Mouse (Mus musculus) urinary bladder, postnatal 14 days (tissue): ENCODE results near the gene Slc38a9.

Experiments
- DNase-seq: peaks from one replicate; pipeline ENCODE4 v3.0.0; 2021; ENCODE audit warnings: low spot score

The Slc38a9 gene

DNA sequence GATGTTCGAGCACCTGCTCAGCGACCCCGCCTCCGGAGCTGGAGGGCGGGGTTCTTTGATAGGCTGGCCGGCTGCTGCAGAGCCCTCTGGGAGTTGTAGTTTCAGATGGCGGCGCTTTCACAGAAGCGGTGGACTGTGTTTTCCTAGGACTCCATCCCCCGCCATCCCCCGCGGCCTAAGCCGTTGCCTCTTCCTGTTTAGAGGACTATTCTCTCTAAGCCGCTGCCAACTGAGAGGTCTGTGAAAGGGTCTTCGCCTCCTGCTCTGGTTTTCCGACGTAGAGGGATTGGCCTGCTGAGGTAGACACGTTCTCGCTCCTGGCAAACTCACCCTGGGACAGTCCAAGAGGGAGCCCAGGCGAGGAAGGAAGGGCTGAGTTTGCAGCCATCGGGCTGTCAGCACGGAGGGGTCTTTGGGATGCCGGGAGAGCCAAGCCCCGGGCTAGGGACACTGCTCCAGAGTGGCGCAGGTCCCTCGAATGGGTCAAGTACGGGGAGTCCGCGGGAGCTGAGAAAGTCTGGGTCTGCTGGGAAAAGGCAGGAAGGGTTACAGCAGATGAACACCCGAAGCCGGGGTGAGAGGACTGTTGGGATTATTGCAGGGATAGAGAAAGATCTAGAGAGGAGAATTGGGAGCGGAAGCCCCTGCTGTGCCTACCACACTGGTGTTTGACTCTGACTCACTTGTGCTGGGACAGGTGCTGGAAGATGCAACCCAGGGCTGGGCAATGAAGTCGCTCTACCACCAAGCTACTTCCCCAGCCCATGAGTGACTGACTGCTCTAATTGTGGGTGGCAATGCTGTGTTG lies at the start of gene Slc38a9:
Gene Slc38a9 (plus strand): TSS at position 178 of the 808 bp plus-strand sequence.
- peak; percentile 92 for DNase-seq

DNA sequence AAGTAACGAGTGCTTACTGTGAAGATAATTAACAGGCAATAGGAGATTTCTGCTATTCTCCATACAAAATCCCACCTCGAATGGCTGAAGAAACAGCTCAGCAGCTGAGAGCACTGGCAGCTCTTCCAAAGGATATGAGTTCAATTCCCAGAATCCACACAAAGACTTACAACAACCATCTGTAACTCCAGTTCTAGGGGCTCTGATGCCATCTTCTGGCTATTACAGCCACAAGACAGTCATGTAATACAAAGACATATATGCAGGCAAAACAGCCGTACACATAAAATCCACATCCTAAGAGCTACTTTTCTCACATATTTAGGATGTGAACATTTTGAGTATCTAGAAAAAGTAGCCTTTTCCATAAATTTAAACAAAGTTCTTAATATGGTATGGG lies 39.0 kb upstream of the Slc38a9 start:
- no peak for DNase-seq

DNA sequence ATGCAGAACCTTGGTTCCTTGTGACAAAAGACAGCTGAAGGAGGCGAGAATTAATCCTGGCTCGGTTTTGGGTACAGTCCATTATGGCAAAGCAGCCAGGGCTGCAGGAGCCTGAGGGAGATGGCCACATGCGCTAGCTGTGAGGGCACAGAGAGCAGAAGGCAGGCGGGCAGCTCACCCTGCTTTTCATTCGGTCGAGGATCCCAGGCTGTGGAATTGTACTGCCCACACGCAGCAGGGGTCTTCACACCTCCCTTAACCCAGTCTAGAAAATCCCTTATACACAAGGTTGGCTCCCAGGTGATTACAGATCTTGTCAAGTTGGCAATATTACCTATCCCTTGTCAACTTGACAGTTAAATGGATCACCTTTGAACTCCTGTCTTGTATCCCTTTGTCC lies 36.9 kb upstream of the Slc38a9 start:
- no peak for DNase-seq

GRCm38 (mm10) chr13:112624622-112625021 lies 35.9 kb upstream of the Slc38a9 start:
- DNase-seq, result no peak

DNA sequence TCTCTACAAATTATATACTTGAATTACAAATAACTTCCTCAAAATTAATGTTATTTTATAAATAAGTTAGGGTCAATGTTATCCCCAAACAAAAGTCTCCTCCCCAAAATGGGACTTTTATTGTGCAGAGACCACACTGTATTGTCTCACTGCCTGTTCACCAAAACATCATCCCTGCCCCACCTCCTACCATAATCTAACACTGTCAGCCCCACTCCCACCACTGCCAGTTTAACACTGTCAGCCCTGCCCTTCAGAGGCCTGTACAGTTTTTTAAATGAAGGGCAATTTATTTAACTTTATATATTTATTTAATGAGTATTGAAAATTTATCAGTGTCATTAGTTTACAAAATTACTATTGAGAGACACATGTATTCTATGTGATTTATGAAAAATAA lies 35.0 kb upstream of the Slc38a9 start:
- no peak for DNase-seq

DNA sequence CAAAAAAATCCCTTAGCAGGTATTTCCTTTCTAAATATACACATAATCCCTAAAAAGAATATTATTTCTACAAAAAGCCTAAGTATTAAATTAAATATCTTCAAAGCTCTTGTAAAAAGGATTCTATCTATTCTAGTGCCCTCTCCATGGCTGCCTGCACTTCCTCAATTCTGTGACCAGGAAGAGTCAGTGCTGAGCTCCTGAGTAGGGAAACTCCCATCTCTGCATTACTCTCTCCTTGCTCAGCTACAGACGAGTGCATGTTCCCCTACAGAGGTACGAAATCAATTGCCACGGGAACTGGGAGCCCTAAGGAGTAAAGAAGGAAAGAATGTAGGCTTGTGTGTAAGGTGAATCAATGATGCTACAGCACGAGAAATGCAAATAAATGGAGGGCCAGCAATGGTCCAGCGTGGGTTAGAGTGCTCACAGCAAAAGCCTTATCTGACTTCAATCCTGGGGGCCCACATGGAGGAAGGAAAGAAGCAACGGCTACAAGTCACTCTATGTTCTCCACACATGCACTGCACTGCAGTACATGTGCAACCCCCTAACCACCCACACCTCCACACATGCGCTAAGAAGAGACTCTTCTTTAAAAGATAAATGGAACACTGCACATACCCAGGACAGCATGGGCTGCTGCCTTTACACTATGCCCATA lies 25.2 kb upstream of the Slc38a9 start:
- no peak for DNase-seq

DNA sequence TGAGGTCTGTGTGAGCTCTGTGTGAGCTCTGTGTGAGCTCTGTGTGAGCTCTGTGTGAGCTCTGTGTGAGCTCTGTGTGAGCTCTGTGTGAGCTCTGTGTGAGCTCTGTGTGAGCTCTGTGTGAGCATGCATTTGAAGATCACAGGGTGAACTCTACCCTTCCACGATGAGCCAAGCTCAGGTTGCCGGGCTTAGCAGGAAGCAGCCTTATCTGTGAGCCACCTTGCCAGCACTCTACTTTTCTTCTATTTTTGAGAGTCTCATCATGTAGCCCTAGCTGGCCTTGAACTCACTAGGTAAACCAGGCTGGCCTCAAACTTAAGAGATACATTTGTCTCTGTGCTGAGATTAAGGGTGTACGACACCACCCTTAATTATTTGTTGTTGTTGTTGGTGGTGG lies 24.1 kb upstream of the Slc38a9 start:
- DNase-seq, result no peak

- DNase-seq, result no peak
These were observed 21.4 kb upstream of the Slc38a9 start for GRCm38 (mm10) chr13:112639111-112639510.

DNA sequence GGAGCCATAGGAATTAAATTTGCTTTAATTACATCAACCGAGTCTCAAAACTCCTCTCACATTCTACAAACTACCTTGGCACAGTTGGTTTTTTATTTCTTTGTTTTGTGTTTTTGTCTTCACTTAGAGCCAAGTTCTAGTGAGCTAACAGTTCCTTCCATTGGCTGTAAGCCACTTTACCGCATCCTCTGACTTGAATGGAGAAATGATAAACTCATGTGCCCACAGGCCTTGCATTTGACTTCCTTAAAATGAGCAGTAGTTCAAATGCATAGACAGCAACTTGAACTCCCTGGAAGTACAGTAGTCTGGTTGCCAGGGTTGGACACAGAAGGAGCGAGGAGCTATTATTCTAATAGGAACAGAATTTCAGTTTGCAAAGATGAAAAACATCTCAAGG lies 17.7 kb upstream of the Slc38a9 start:
- DNase-seq, result no peak

GRCm38 (mm10) chr13:112644996-112645395 lies 15.6 kb upstream of the Slc38a9 start:
- no peak for DNase-seq

DNA sequence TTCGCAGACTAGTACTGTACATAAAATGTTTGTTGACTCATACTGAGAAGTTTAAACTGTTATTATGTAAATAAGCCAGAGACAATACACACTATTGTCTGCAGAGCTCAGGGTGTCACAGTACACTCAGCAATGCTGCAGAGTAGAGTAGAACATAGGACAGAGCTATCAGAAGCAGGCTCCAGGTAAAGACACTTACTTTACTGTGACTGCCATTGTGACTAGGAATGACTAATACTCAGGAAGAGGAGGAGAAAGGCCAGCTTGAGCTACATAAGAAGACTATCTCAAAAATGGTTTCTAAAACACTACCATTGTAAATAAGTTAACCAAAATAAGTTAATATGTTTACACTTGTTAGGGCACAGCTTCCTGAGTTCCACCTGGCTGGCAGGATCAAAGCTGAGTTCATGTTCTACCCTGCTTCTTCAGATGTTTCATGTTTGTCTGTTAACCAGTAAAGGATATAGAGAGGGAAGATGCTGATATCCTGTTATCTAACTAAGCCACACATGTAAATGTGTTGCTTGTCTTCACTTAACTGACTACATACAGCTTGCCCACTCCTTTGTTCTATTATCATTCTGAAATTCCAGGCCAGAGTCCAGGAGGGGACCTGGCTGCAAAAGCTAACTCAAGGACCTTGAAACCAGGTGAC lies 14.9 kb upstream of the Slc38a9 start:
- DNase-seq, result no peak

- DNase-seq, result no peak
These were observed 9.4 kb upstream of the Slc38a9 start for GRCm38 (mm10) chr13:112651183-112651582.

DNA sequence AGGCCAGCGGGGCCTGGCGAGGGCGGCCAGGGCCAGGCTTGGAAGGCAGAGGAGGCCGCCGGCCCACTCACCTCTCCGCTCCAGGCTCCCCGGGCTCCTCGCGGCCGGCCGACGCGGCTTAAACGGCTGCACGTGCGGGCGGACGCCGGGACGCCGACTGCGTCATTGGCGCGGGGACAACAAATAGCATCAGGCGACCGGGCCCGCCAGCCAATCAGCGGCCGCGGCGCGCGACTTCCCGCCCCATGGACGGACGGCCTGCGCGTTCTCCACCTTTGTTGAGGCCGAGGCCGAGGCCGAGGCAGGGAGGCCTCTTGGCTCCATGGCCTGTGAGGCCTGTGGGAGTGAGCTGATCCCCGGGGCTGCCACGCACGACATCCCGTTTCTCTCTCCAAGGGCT lies 8.3 kb upstream of the Slc38a9 start, which contains the start of gene Ddx4:
Gene Ddx4 (minus strand): TSS at position 271 of the 400 bp plus-strand sequence.
- DNase-seq, result no peak

DNA sequence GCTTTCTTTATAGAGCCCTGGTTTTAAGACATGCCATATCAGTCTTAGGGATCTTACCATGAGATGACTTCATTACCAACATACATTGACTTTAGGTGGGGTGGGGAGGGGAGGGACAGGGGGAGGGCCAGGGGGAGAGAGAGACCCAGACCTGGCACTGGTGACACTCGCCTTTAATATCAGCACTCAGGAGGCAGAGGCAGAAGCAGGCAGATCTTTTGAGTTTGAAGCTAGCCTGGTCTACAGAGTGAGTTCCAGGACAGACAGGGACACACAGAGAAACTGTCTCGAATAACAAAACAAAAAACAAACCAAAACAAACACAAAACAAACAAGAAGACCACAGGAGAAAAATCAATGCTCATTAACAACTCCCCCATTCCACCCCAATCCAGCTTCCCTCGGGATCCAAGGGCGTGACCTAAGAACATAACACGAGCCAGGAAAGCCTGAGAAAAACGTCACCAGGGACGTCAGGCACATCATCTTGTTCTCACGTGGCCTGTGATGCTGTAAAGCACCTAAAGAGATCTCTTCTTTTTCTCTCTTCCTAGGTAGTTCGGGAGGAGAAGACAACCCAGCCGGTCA lies 471 bp upstream of the Slc38a9 start:
- no peak for DNase-seq

GRCm38 (mm10) chr13:112661687-112662086 lies 1.1 kb downstream of the Slc38a9 start:
- no peak for DNase-seq

DNA sequence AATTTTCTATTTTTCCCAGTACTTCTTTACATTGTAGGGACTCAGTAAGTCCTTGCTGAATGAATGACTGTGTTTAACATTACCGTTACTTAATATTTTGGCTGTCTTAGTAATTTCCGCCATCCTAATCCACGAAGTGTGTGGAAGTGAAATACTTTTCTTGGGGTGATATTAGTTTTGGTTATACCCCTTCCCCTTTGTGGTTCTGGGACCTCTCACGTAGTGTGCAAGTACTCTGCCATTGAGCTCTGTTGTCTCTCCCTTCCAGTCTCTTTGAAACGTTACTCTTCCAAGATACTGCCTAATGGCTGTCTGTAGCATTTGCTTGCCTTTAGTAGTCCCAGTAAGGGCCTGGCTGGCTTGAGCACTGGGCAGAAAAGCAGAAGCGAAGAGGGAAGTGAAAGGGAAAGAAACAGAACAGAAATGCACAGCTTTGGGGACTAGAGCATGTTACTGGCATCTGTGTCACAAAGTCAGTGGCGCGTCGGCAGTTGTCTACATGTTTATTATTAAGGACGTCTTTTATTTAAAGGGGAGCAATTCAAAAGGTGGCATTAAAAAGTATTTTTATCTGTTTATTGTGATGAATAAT lies 6.0 kb downstream of the Slc38a9 start:
- DNase-seq, result no peak

GRCm38 (mm10) chr13:112667215-112667614 lies 6.7 kb downstream of the Slc38a9 start:
- no peak for DNase-seq

- no peak for DNase-seq
These were observed 11.2 kb downstream of the Slc38a9 start for GRCm38 (mm10) chr13:112671708-112672107.

- DNase-seq, result no peak
These were observed 12.2 kb downstream of the Slc38a9 start for GRCm38 (mm10) chr13:112672797-112673196.

DNA sequence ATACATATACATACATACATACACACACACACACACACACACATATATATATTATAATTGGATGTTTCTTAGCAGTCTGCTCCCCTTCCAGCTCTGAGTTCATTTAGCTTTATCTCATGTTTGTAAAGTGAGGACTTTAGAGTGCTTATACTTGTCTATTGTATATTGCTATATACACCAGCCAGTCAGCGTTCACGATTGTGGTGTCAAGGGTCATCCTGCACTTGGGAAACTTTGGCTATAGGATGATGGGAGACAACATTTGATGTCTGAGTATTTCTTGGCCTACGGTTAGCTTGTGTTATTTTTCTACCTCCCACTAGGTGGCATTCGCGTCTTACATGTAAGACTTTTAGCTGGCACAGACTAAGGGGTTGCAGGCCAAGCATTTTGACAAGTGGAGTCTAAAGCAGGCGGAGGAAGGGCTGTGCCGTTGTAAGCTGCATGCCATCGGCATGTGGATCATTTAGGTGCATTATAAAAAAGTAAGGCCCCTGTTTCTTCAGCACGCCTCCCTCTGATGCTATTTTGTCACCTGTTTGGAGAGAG lies 13.4 kb downstream of the Slc38a9 start:
- peak; percentile 64 for DNase-seq

GRCm38 (mm10) chr13:112678154-112678553 lies 17.6 kb downstream of the Slc38a9 start:
- no peak for DNase-seq

GRCm38 (mm10) chr13:112683312-112683711 lies 22.8 kb downstream of the Slc38a9 start:
- DNase-seq, result no peak
